Mouse (Mus musculus): ENCODE measurements around the gene Taar7b. TPM values are rescaled to one million over a fixed set of nuclear protein-coding genes. Genes with fewer than 3 reads are reported as not detected.

Gene Taar7b
- total RNA-seq (2021) = not detected
- long read RNA-seq, experiment 1 = 0 reads
- long read RNA-seq, experiment 2 = 0 reads

- no peak for DNase-seq (ENCODE audit: low spot score in 2 of 2)
Measured at GRCm38 (mm10) chr10:23999639-24000038, at the start of gene Taar7b. Taar7b (plus strand) TSS chr10:23999939.

DNA sequence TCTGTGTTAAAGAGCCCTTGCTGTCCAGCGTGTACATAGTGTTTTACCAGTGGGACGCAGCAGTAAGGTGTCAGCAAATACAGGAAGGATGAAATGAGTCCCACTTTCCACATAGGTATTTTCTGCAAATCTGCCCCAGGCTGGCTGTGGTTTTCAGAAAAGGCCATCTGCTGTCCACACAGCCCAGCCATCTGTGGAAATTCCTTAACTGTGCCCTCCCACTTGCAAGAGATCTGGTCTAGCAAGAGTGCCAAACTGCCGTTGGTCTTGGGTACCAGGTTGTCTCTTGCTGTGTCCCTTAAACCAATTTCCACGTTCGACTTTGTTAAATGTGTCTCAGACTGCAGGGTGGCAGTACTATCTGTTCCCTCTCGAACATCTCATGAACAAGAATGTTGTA, 48.0 kb upstream of the Taar7b start:
- DNase-seq (ENCODE audit: low spot score in 2 of 2) = no peak

GRCm38 (mm10) chr10:23959071-23959470, 40.7 kb upstream of the Taar7b start:
- no peak for DNase-seq (ENCODE audit: low spot score in 2 of 2)

- DNase-seq (ENCODE audit: low spot score in 2 of 2) = no peak
Measured at GRCm38 (mm10) chr10:23960444-23960915, 39.3 kb upstream of the Taar7b start, which contains the start of gene Taar4. Taar4 (plus strand) TSS chr10:23960494.

DNA sequence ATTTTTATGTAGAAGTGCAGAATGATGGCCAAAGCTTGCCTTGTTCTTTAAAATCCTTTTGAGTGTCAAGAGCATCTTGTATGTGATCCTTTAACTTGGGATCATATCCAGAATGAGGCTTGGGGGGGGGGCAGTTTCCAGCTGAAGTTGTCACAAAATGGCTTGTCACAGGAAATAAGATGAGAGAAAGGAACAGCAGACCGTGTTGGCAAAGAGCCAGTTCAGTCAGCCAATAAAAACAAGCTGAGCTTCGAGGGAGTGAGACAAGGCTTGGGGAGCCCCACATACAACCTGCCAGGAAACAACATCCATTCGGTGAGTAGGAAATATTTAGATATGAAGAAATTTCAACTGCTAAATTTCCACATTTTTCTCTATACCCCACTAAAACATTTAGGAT, 36.3 kb upstream of the Taar7b start:
- DNase-seq (ENCODE audit: low spot score in 2 of 2) = no peak

DNA sequence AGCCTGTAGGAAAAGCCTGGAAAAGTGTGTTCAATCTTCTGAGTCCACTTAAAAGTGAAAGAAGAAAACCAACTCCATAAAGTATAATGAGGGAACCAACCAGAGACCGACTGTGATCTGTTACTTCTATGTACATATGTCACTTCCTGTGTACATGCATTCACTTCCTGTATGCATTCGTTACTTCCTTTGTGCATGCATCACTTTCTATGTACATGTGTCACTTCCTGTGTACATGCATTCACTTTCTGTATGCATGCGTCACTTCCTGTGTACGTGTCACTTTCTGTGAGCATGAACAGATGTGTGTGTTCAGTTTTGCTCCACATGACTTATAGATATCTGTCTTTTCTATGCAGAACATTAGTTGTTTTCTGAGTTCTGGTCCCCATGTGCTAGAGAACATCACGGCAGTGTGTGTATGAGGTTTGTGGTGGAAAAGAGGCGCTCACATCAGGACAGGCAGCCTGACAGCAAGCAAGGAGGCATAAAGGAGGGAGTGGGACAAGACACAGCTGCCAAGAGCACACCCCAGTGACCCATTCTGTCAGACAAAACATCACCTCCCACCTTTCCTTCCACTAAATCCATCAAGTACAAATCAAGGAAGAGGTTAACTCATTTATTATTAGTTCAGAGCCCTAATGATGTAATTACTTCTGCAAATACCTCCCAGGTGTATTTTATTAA, 34.7 kb upstream of the Taar7b start:
- no peak for DNase-seq (ENCODE audit: low spot score in 2 of 2)

DNA sequence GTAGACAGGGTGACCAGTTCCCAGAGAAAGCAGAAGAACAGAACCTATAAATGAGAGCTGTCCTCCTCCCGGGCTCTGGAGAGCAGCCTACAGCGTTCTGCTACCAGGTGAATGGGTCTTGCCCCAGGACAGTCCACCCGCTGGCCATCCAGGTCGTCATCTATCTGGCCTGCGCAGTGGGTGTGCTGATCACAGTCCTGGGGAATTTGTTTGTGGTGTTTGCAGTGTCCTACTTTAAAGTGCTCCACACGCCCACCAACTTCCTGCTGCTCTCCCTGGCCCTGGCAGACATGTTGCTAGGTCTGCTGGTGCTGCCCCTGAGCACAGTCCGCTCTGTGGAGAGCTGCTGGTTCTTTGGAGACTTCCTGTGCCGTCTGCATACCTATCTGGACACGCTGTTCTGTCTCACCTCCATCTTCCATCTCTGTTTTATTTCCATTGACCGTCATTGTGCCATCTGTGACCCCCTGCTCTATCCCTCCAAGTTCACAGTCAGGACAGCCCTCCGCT, 29.0 kb upstream of the Taar7b start, which contains the start of gene Taar5:
Gene Taar5, plus strand, starts transcription at position 51 of the 510 bp plus-strand sequence.
- DNase-seq (ENCODE audit: low spot score in 2 of 2) = no peak

DNA sequence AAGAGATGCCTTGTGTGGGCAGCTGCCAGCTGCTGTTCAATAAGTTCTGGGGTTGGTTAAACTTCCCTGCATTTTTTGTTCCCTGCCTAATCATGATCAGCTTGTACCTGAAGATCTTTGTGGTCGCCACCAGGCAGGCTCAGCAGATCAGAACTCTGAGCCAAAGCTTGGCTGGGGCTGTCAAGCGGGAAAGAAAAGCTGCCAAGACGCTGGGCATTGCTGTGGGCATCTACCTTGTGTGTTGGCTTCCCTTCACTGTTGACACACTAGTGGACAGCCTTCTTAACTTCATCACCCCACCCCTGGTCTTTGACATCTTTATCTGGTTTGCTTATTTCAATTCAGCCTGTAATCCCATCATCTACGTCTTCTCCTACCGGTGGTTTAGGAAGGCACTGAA, 28.5 kb upstream of the Taar7b start:
- DNase-seq (ENCODE audit: low spot score in 2 of 2) = no peak

- DNase-seq (ENCODE audit: low spot score in 2 of 2) = no peak
Measured at GRCm38 (mm10) chr10:23977958-23978357, 21.8 kb upstream of the Taar7b start.

DNA sequence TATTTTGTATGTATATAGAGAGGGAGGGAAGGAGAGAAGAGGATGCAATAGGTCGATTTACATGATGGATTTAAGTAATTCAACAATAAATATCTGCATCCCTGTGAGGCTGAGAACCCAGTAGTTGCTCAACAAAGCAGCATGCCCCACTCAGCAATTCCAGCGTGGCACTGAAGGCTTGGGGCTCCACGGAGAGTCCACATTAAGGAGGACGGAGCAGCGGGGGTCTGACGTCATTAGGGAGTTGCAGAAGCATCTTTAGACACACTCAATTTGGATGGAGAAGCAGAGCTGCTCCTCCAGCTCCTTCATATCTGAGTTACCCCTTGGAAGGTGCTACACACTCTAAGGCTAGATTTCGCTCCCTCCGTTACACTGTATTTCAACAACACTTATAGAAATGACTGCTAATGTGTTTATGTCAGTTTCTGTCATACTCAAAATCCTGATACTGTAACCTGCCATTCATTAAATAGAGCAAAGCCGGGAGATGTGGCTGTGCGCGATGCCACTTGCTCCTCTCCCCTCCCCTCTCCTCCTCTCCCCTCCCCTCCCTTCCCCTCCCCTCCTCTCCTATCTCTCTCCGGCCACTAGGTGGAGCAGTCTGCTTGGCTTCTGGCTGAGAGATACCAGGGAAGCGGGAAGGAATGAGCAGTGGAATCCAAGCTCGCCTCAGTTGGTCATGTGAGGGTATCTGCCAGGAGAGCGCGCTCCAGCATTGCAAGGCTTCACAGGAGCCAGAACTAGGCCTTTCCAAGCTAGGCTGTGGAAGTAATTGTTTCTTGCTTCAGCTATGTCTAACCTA, 20.6 kb upstream of the Taar7b start:
- peak in 1 of 2 experiments; percentile 58 for DNase-seq (ENCODE audit: low spot score in 2 of 2)

- no peak for DNase-seq (ENCODE audit: low spot score in 2 of 2)
Measured at GRCm38 (mm10) chr10:23985546-23985945, 14.2 kb upstream of the Taar7b start, which contains the start of gene Taar6. Taar6 (minus strand) TSS chr10:23985646.

GRCm38 (mm10) chr10:23986419-23986818, 13.3 kb upstream of the Taar7b start:
- DNase-seq (ENCODE audit: low spot score in 2 of 2) = no peak

GRCm38 (mm10) chr10:23993381-23993780, 6.4 kb upstream of the Taar7b start, which contains the start of gene Taar7a:
Taar7a (minus strand) TSS chr10:23993481.
- no peak for DNase-seq (ENCODE audit: low spot score in 2 of 2)

DNA sequence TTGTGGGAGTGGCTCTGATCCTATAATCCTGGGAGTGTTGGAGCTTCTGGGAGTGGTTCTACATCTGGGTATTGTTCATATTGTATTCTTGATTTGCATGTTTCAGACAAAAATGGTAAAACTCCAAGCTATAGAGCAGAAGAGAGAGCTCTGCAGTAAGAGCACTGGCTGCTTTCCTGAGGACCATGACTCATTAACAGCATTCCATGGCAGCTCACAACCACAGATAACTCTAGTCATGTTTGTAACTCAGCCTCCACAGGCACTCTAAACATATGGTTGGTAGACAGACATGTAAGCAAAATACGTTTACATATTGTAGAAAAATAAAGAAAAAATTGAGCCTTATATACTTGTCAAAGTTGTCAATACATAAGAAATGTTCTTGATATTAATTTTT, 6.7 kb downstream of the Taar7b start:
- no peak for DNase-seq (ENCODE audit: low spot score in 2 of 2)

- DNase-seq (ENCODE audit: low spot score in 2 of 2) = no peak
Measured at GRCm38 (mm10) chr10:24007034-24007433, 7.3 kb downstream of the Taar7b start.

GRCm38 (mm10) chr10:24008143-24008542, 8.4 kb downstream of the Taar7b start:
- no peak for DNase-seq (ENCODE audit: low spot score in 2 of 2)

- DNase-seq (ENCODE audit: low spot score in 2 of 2) = no peak
Measured at GRCm38 (mm10) chr10:24026922-24027321, 27.2 kb downstream of the Taar7b start, which contains the start of gene Taar7d. Taar7d (plus strand) TSS chr10:24027222.

DNA sequence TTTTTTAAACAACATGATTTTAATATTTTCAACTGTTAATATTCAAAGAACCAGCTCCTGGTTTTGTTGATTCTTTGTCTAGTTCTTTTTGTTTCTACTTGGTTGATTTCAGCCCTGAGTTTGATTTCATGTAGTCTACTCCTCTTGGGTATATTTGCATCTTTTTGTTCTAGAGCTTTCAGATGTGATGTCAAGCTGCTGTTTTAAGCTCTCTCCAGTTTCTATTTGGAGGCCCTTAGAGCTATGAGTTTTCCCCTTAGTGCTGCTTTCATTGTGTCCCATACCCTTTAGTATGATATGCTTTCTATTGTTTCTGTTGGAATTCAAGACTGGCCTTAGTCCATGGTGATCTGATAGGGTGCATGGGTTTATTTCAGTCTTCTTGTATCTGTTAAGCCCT, 31.6 kb downstream of the Taar7b start:
- no peak for DNase-seq (ENCODE audit: low spot score in 2 of 2)

GRCm38 (mm10) chr10:24037314-24037713, 37.6 kb downstream of the Taar7b start, which contains the start of gene Taar7e:
Taar7e (plus strand) TSS chr10:24037614.
- no peak for DNase-seq (ENCODE audit: low spot score in 2 of 2)

GRCm38 (mm10) chr10:24040120-24040869, 40.6 kb downstream of the Taar7b start:
- DNase-seq (ENCODE audit: low spot score in 2 of 2) = no peak

- DNase-seq (ENCODE audit: low spot score in 2 of 2) = no peak
Measured at GRCm38 (mm10) chr10:24049210-24049609, 49.5 kb downstream of the Taar7b start, which contains the start of gene Taar7f. Taar7f (plus strand) TSS chr10:24049510.

Data from gastrocnemius, postnatal 4 days (tissue).